Mouse (Mus musculus): ENCODE data around the gene Birc2.

DNA sequence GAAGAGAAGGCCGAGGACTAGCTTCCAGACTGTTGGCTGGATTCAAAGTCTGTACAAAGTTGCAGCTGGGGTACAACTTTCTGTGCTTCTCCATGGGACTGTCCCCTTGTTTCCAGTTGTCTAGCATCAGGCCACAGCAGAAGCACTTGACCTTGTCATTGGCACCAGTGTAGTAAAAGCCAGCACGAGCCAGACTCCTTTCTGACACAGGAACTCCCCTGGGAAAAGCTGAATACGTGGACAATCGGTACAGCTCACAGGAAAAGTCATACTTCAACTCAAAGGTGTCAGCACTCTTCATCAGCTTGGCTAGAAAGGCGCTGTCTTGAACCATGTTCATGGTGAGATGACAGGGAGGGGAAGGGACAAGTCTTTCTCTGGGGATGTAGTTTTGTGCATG is 24.1 kb upstream of the Birc2 start:
- no peak for TF ChIP-seq CTCF (IDR thresholded peaks at IDR 0.05)
- no peak for TF ChIP-seq POLR2A (IDR thresholded peaks at IDR 0.05; ENCODE audit: insufficient read depth, low read depth, low read length)

Measured in heart, adult 2 months (tissue).